ENCODE assay signal across 27 mouse cellular contexts in the genomic region with DNA sequence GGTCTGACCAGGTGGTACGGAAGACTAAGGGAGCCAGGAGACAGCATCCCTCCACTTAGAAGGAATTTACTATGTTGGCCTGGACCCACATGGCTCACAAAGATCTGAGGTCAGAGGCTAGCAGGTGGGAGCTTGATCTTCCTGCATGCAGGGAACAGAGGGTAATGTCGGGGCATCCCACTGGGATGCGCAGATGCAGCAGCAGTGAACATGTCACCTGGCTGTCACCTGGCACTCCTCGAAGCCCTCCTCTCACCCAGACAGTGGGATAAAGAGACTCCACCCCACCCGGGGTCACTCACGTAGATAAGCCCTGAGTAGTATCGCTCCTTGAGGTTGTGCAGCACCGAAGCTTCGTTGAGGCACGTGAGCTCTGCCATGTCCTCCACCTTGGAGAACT. TPM values are rescaled to one million over a fixed set of nuclear protein-coding genes. Genes with fewer than 3 reads are reported as not detected.
DNase-seq lines count a peak whose midpoint lies in the region; ATAC-seq and TF ChIP-seq lines count a peak whose summit lies in the region.
"Had no signal": no experiment of that assay in that cellular context is flagged by ENCODE, and none has a peak within 500 bp of the region (broad histone marks: within the 10 kb centered on the region; RNA-seq: fewer than 3 reads in every experiment).

No protein-coding gene starts in this region.

- TF ChIP-seq EP300 in heart, adult 2 months (IDR thresholded peaks at IDR 0.05; ENCODE audit: insufficient read depth, low read depth, low read length) = no peak

- 84% methylated on average over 10 of the region's 10 CpGs for WGBS in cerebellum, adult 2 months
- WGBS in heart, adult 2 months = 86% methylated on average over 10 of the region's 10 CpGs
- WGBS in midbrain, embryonic 15.5 days = 94% methylated on average over 10 of the region's 10 CpGs

- no peak for TF ChIP-seq CTCF in cerebellum, adult 2 months (IDR thresholded peaks at IDR 0.05; ENCODE audit: borderline replicate concordance, insufficient read depth, low read depth, low read length)
- no peak for TF ChIP-seq CTCF in heart, adult 2 months (IDR thresholded peaks at IDR 0.05)

- H3K4me2 ChIP-seq in midbrain, embryonic 15.5 days = no peak overlapping the region
- H3K4me2 ChIP-seq: embryonic facial prominence, embryonic 13.5 days; forebrain, embryonic 13.5 days; heart, embryonic 12.5 days; hindbrain, embryonic 13.5 days; intestine, embryonic 15.5 days had no signal

- intact Hi-C loops in heart, adult 2 months (cut with DNase I) = no loop called here
- intact Hi-C loops in heart, postnatal 14 days (cut with DNase I) = no loop called here

- peaks cover 23% of the 10 kb centered on the region for H3K36me3 ChIP-seq in heart, adult 2 months (ENCODE audit: control insufficient read depth, insufficient read depth, low read length)
- H3K36me3 ChIP-seq in megakaryocyte, embryonic 14.5 days (replicated peaks; ENCODE audit: low read length) = peaks cover 99% of the 10 kb centered on the region
- no peaks in the 10 kb centered on the region; the same call in 1 of the 2 replicates for H3K36me3 ChIP-seq in midbrain, embryonic 15.5 days (replicated peaks)

- no peaks in the 10 kb centered on the region for H3K9me3 ChIP-seq in megakaryocyte, embryonic 14.5 days
- no peaks in the 10 kb centered on the region for H3K9me3 ChIP-seq in midbrain, embryonic 15.5 days
- H3K9me3 ChIP-seq: embryonic facial prominence, embryonic 10.5 days; embryonic facial prominence, embryonic 13.5 days; forebrain, embryonic 10.5 days; forebrain, embryonic 13.5 days; heart, embryonic 12.5 days; hindbrain, embryonic 10.5 days; hindbrain, embryonic 13.5 days; intestine, embryonic 15.5 days had no signal

- no peak for DNase-seq in cerebellum, adult 2 months
- DNase-seq in cerebellum, adult 9-10 months = no peak
- no peak for DNase-seq in heart, adult 2 months
- DNase-seq in heart, postnatal 14 days = no peak
- DNase-seq: adrenal gland, adult 8-10 months; adrenal gland, postnatal 25 days; cerebellum, adult 18-20 months; cerebellum, postnatal 10 days; cerebellum, postnatal 36 days; embryo, embryonic 11 days; gastrocnemius, postnatal 25 days had no signal

- no peak overlapping the region for H3K4me3 ChIP-seq in cerebellum, adult 2 months (replicated peaks; ENCODE audit: insufficient read depth, low read depth, low read length)
- no peak overlapping the region for H3K4me3 ChIP-seq in heart, adult 2 months
- peak overlapping the region; percentile 74 for H3K4me3 ChIP-seq in megakaryocyte, embryonic 14.5 days (replicated peaks)
- H3K4me3 ChIP-seq in midbrain, embryonic 15.5 days = no peak overlapping the region
- H3K4me3 ChIP-seq: embryonic facial prominence, embryonic 10.5 days; embryonic facial prominence, embryonic 13.5 days; forebrain, embryonic 10.5 days; forebrain, embryonic 13.5 days; heart, embryonic 12.5 days; hindbrain, embryonic 10.5 days; hindbrain, embryonic 13.5 days; intestine, embryonic 15.5 days had no signal

- TF ChIP-seq POLR2A in cerebellum, adult 2 months (IDR thresholded peaks at IDR 0.05; ENCODE audit: borderline replicate concordance, insufficient read depth, low read length) = no peak
- no peak for TF ChIP-seq POLR2A in heart, adult 2 months (IDR thresholded peaks at IDR 0.05; ENCODE audit: insufficient read depth, low read depth, low read length)

- peaks cover 74% of the 10 kb centered on the region for H3K4me1 ChIP-seq in cerebellum, adult 2 months (ENCODE audit: control insufficient read depth, insufficient read depth, low read length)
- H3K4me1 ChIP-seq in heart, adult 2 months (ENCODE audit: control insufficient read depth, insufficient read depth, low read length) = peaks cover 62% of the 10 kb centered on the region
- peaks cover 100% of the 10 kb centered on the region for H3K4me1 ChIP-seq in megakaryocyte, embryonic 14.5 days
- H3K4me1 ChIP-seq in midbrain, embryonic 15.5 days = peaks cover 22% of the 10 kb centered on the region

- peak overlapping the region; percentile 39 for H3K27ac ChIP-seq in cerebellum, adult 2 months (ENCODE audit: insufficient read depth, low read length)
- H3K27ac ChIP-seq in heart, adult 2 months = peak overlapping the region; percentile 91
- H3K27ac ChIP-seq in midbrain, embryonic 15.5 days = no peak overlapping the region
- H3K27ac ChIP-seq: embryonic facial prominence, embryonic 10.5 days; forebrain, embryonic 13.5 days; hindbrain, embryonic 10.5 days; hindbrain, embryonic 13.5 days had no signal

- no peak for ATAC-seq in megakaryocyte, adult 5-6 weeks (ENCODE audit: poor library complexity, severe bottlenecking)
- no peak for ATAC-seq in midbrain, embryonic 15.5 days (replicated peaks)
- ATAC-seq: activated CD4-positive, CD25-positive, alpha-beta regulatory T cell, adult 4 months; forebrain, embryonic 13.5 days; forebrain, embryonic 16.5 days; hindbrain, embryonic 16.5 days; intestine, embryonic 15.5 days had no signal

- H3K27me3 ChIP-seq in cerebellum, adult 2 months (ENCODE audit: control insufficient read depth, insufficient read depth, low read length) = no peaks in the 10 kb centered on the region
- no peaks in the 10 kb centered on the region for H3K27me3 ChIP-seq in heart, adult 2 months (ENCODE audit: control insufficient read depth, insufficient read depth, low read length)
- no peaks in the 10 kb centered on the region for H3K27me3 ChIP-seq in megakaryocyte, embryonic 14.5 days (replicated peaks)
- no peaks in the 10 kb centered on the region for H3K27me3 ChIP-seq in midbrain, embryonic 15.5 days (replicated peaks)
- H3K27me3 ChIP-seq: embryonic facial prominence, embryonic 13.5 days; forebrain, embryonic 13.5 days; heart, embryonic 12.5 days; hindbrain, embryonic 13.5 days; intestine, embryonic 15.5 days had no signal

- H3K9ac ChIP-seq in heart, adult 2 months (ENCODE audit: low read depth, low read length) = no peak overlapping the region
- no peak overlapping the region for H3K9ac ChIP-seq in midbrain, embryonic 15.5 days
- H3K9ac ChIP-seq: embryonic facial prominence, embryonic 13.5 days; forebrain, embryonic 13.5 days; heart, embryonic 12.5 days; intestine, embryonic 15.5 days had no signal

- peaks cover 10% of the 10 kb centered on the region for H3K79me2 ChIP-seq in heart, adult 2 months (replicated peaks; ENCODE audit: control insufficient read depth, insufficient read depth, low read length)

RNA-seq across cellular contexts. Expression of gene Myh9, which starts 29.4 kb away (rescaled TPM):
- 44.2 and 45.2 TPM in 2 replicates for polyA plus RNA-seq in cerebellum, adult 2 months (2012; rRNA removed)
- total RNA-seq in heart, adult 2 months (2021) = 100 to 1,000 TPM in 1 of 2 experiments, 10 to 100 TPM in 1; 88.3 to 111 TPM
- polyA plus RNA-seq in heart, adult 2 months (2012; rRNA removed) = 30.4 and 46.8 TPM in 2 replicates
- total RNA-seq in heart, postnatal 14 days (2021) = 100 to 1,000 TPM; 140 to 172 TPM
- polyA plus RNA-seq in megakaryocyte, embryonic 14.5 days (2012; ENCODE audit: insufficient read depth, low replicate concordance) = 1,439 and 1,641 TPM in 2 replicates
- total RNA-seq in megakaryocyte, adult 5-6 weeks (2015) = 464 and 549 TPM in 2 replicates
- 759 and 878 TPM in 2 replicates for total RNA-seq in megakaryocyte, adult 5-6 weeks (2017)
- polyA plus RNA-seq in midbrain, embryonic 15.5 days (2015; fragmentation: Nextera tagmentation; extraction: Ambion mirVana) = 11.9 and 14.2 TPM in 2 replicates

RNA-seq across cellular contexts. Expression of gene Apol8, which starts 55.8 kb away (rescaled TPM):
- polyA plus RNA-seq in cerebellum, adult 2 months (2012; rRNA removed) = 6.9 and 8.2 TPM in 2 replicates
- under 1 TPM in 1 of 2 experiments, not detected in 1; 0.55 TPM for total RNA-seq in heart, adult 2 months (2021)
- 0.06 TPM in 1 of 2 replicates, not detected in the other for polyA plus RNA-seq in heart, adult 2 months (2012; rRNA removed)
- not detected for total RNA-seq in heart, postnatal 14 days (2021)
- 0.82 and 2.7 TPM in 2 replicates for polyA plus RNA-seq in megakaryocyte, embryonic 14.5 days (2012; ENCODE audit: insufficient read depth, low replicate concordance)
- 0.16 and 1.3 TPM in 2 replicates for total RNA-seq in megakaryocyte, adult 5-6 weeks (2015)
- 0.16 and 0.26 TPM in 2 replicates for total RNA-seq in megakaryocyte, adult 5-6 weeks (2017)
- polyA plus RNA-seq in midbrain, embryonic 15.5 days (2015; fragmentation: Nextera tagmentation; extraction: Ambion mirVana) = 0.18 and 0.23 TPM in 2 replicates
- total RNA-seq: adrenal gland, postnatal 25 days; heart, adult 8-10 months; heart, postnatal 25 days had no signal
- polyA plus RNA-seq: activated CD4-positive, CD25-positive, alpha-beta regulatory T cell, adult 4 months had no signal

Comparison
In these comparisons a context has a peak if more than half of its experiments do, and no peak if none do; other contexts are left out.
1. RNA of gene Myh9, which starts 29.4 kb away (polyA plus RNA-seq): 1,439 to 1,641 TPM in megakaryocyte, embryonic 14.5 days; 44.2 to 45.2 TPM in cerebellum, adult 2 months, 30.4 to 46.8 TPM in heart, adult 2 months and 11.9 to 14.2 TPM in midbrain, embryonic 15.5 days; every median in the first group is over 10 times any median in the second.